Mouse (Mus musculus) liver, postnatal 0 days (tissue): ENCODE measurements around the gene Hipk2.

Source experiments
- CTCF ChIP-seq: sonication (generic); IDR thresholded peaks from 2 replicates; pipeline ENCODE4 v1.5.1; 2016; ENCODE audit warnings: antibody characterized with exemption, low read depth
- EP300 ChIP-seq: IDR thresholded peaks from 2 replicates; pipeline ENCODE4 v1.6.1; 2016; ENCODE audit warnings: antibody characterized with exemption, low read depth, mild to moderate bottlenecking

DNA sequence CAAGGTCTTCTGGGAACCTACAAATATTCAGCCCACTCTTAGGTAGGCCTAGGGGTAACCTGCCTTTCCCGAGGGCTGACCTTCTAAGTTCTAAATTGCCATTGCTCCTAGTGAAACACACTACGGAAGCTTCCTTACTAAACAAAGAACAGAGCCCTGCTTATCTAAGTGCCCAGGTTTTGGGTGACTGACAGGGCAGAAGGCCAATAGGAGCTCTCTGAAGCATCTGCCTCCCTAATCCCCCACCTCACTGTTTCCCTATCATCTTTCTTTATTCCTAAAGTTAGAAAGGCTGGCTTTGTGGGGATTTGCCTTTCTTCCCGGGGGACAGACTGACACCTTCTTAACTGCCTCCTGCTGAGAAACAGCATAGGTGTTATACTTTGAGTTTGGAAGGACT, 136.7 kb downstream of the Hipk2 start:
- no peak for TF ChIP-seq EP300
- TF ChIP-seq CTCF = no peak
